Mouse (Mus musculus) MEL (cell line): ENCODE data around the gene Dusp27. TPM values are rescaled to one million over a fixed set of nuclear protein-coding genes. Genes with fewer than 3 reads are reported as not detected.

Experiments
- DNase-seq: peaks from one replicate; pipeline ENCODE4 v3.0.0; 2011; ENCODE audit warnings: low read depth, low spot score
- H3K27ac ChIP-seq: 2 replicates; pipeline ENCODE4 v1.5.1; 2012; ENCODE audit warnings: low read depth, mild to moderate bottlenecking, control low read depth, low read length, moderate library complexity; ENCODE audit not compliant: control insufficient read depth
- H3K27me3 ChIP-seq, 2 experiments: fragments of 150-350 bp in 1 of 2; sonication (generic) in 1 of 2; 2 replicates each; pipeline ENCODE4 v1.6.1; 2012; ENCODE audit warnings: low read length in 2 of 2, mild to moderate bottlenecking in 2 of 2, improper control_type of control experiment in 1 of 2, moderate library complexity in 1 of 2; ENCODE audit not compliant: insufficient read depth in 2 of 2, control insufficient read depth in 1 of 2
- H3K36me3 ChIP-seq, 2 experiments: 2 replicates each; pipeline ENCODE4 v1.6.1; 2012 to 2014; ENCODE audit warnings: low read length in 2 of 2, improper control_type of control experiment in 1 of 2, inconsistent platforms in 1 of 2, mild to moderate bottlenecking in 1 of 2; ENCODE audit not compliant: insufficient read depth in 2 of 2, control insufficient read depth in 1 of 2
- H3K4me1 ChIP-seq, 2 experiments: fragments of 150-350 bp in 1 of 2; sonication (generic) in 1 of 2; 2 replicates each; pipeline ENCODE4 v1.6.1; 2012; ENCODE audit warnings: low read length in 2 of 2, improper control_type of control experiment in 1 of 2, mild to moderate bottlenecking in 1 of 2; ENCODE audit not compliant: insufficient read depth in 2 of 2, control insufficient read depth in 1 of 2
- H3K4me3 ChIP-seq, 2 experiments: fragments of 150-350 bp in 1 of 2; sonication (generic) in 1 of 2; 2 replicates each; pipeline ENCODE4 v1.5.1; 2012; ENCODE audit warnings: low read depth in 2 of 2, low read length in 2 of 2, mild to moderate bottlenecking in 2 of 2, moderate library complexity in 2 of 2, control low read depth in 1 of 2, improper control_type of control experiment in 1 of 2; ENCODE audit not compliant: control insufficient read depth in 1 of 2, insufficient read depth in 1 of 2
- H3K79me2 ChIP-seq: 2 replicates; pipeline ENCODE4 v1.6.1; 2012; ENCODE audit warnings: mild to moderate bottlenecking, low read length, moderate library complexity; ENCODE audit not compliant: control insufficient read depth, poor library complexity, insufficient read depth
- H3K9ac ChIP-seq: 2 replicates; pipeline ENCODE4 v1.6.1; 2012; ENCODE audit warnings: low read depth, mild to moderate bottlenecking, control low read depth, low read length, moderate library complexity; ENCODE audit not compliant: control insufficient read depth, poor library complexity, severe bottlenecking
- H3K9me3 ChIP-seq: fragments of 150-350 bp; sonication (generic); replicated peaks from 2 replicates; pipeline ENCODE4 v1.6.1; 2012; ENCODE audit warnings: mild to moderate bottlenecking, low read length, improper control_type of control experiment, moderate library complexity; ENCODE audit not compliant: insufficient read depth
- EP300 ChIP-seq, 2 experiments: IDR thresholded peaks; 2 replicates each; pipeline ENCODE4 v1.6.1; 2011; ENCODE audit warnings: improper control_type of control experiment in 2 of 2, low read length in 2 of 2, low read depth in 1 of 2, mild to moderate bottlenecking in 1 of 2
- ETS1 ChIP-seq: IDR thresholded peaks from 2 replicates; pipeline ENCODE4 v1.6.1; 2012; ENCODE audit warnings: low read depth, mild to moderate bottlenecking, inconsistent platforms, low read length, improper control_type of control experiment, moderate library complexity
- GATA1 ChIP-seq: IDR thresholded peaks from 2 replicates; pipeline ENCODE4 v1.6.1; 2011; ENCODE audit warnings: low read depth, low read length, improper control_type of control experiment
- KAT2A ChIP-seq: conservative IDR thresholded peaks from 2 replicates; pipeline ENCODE4 v1.6.1; 2012; ENCODE audit warnings: low read depth, low read length, improper control_type of control experiment, inconsistent platforms
- MAFK ChIP-seq: IDR thresholded peaks from 2 replicates; pipeline ENCODE4 v1.6.1; 2011; ENCODE audit warnings: low read depth, mild to moderate bottlenecking, low read length, improper control_type of control experiment, borderline replicate concordance
- MAX ChIP-seq: IDR thresholded peaks from 2 replicates; pipeline ENCODE4 v1.6.1; 2011; ENCODE audit warnings: low read length, improper control_type of control experiment
- POLR2AphosphoS2 ChIP-seq: IDR thresholded peaks from 2 replicates; pipeline ENCODE4 v1.6.1; 2011; ENCODE audit warnings: low read length, improper control_type of control experiment
- POLR2AphosphoS5 ChIP-seq: IDR thresholded peaks from 2 replicates; pipeline ENCODE4 v1.6.1; 2012; ENCODE audit warnings: low read depth, borderline replicate concordance, mild to moderate bottlenecking, inconsistent platforms, low read length, moderate library complexity, mixed read lengths
- UBTF ChIP-seq: IDR thresholded peaks from 2 replicates; pipeline ENCODE4 v1.6.1; 2012; ENCODE audit warnings: low read depth, mild to moderate bottlenecking, inconsistent platforms, low read length, improper control_type of control experiment, moderate library complexity, borderline replicate concordance; ENCODE audit not compliant: insufficient read depth
- USF1 ChIP-seq: IDR thresholded peaks from 2 replicates; pipeline ENCODE4 v1.6.1; 2014; ENCODE audit warnings: low read depth, mild to moderate bottlenecking, inconsistent platforms, low read length, improper control_type of control experiment, moderate library complexity
- ZC3H11A ChIP-seq: IDR thresholded peaks from 2 replicates; pipeline ENCODE4 v1.6.1; 2012; ENCODE audit warnings: low read depth, mild to moderate bottlenecking, inconsistent platforms, low read length, improper control_type of control experiment
- ZMIZ1 ChIP-seq: IDR thresholded peaks from 2 replicates; pipeline ENCODE4 v1.6.1; 2012; ENCODE audit warnings: low read depth, mild to moderate bottlenecking, inconsistent platforms, low read length, improper control_type of control experiment, moderate library complexity
- ZNF384 ChIP-seq: IDR thresholded peaks from 2 replicates; pipeline ENCODE4 v1.6.1; 2012; ENCODE audit warnings: low read depth, mild to moderate bottlenecking, inconsistent platforms, low read length, improper control_type of control experiment
- polyA plus RNA-seq, 2 experiments: library from polyadenylated mRNA; stranded (reverse) in 1 of 2; unstranded in 1 of 2; fragments of >175 nt in 1 of 2; fragments of >200 nt in 1 of 2; gene quantifications; 2 replicates each; pipeline versions ENCODE4 v1.2.1 to v1.2.4; 2012; ENCODE audit warnings: low replicate concordance in 2 of 2, low read depth in 1 of 2; ENCODE audit not compliant: insufficient read length in 2 of 2, insufficient read depth in 1 of 2, missing spikeins in 1 of 2
- total RNA-seq: library from RNA; depleted of rRNA; stranded (reverse); fragments of 300-350 nt; gene quantifications from 2 replicates; pipeline ENCODE4 v1.2.3, GENCODE M21; 2012

Gene Dusp27
- total and polyA plus RNA-seq, 3 experiments = not detected

GRCm38 (mm10) chr1:166060406-166060805 is 67.3 kb downstream of the Dusp27 start:
- no peak overlapping the region for H3K4me3 ChIP-seq
- H3K9me3 ChIP-seq = no peaks in the 10 kb centered on the region
- H3K4me1 ChIP-seq = peaks cover 6% of the 10 kb centered on the region in 2 experiments; a peak in 3 of 4 replicates
- DNase-seq = no peak
- H3K79me2 ChIP-seq = no peaks in the 10 kb centered on the region
- H3K27ac ChIP-seq = no peak overlapping the region
- H3K36me3 ChIP-seq = peaks cover 0 to 4% of the 10 kb centered on the region in 2 experiments; a peak in 2 of 4 replicates
- no peak overlapping the region for H3K9ac ChIP-seq
- 0 out of 4 replicates have a peak, but pooled peaks cover 0 to 2% of the 10 kb centered on the region in 2 experiments for H3K27me3 ChIP-seq
- TF ChIP-seq ETS1 (no peak), ZMIZ1 (no peak), ZNF384 (no peak), POLR2AphosphoS5 (no peak), MAX (no peak)

GRCm38 (mm10) chr1:166056098-166056756 is 71.5 kb downstream of the Dusp27 start:
- no peak overlapping the region for H3K27ac ChIP-seq
- no peak for DNase-seq
- peaks cover 0 to 3% of the 10 kb centered on the region in 2 experiments; a peak in 1 of 4 replicates for H3K36me3 ChIP-seq
- H3K27me3 ChIP-seq = 0 out of 4 replicates have a peak, but pooled peaks cover 0 to 2% of the 10 kb centered on the region in 2 experiments
- H3K79me2 ChIP-seq = no peaks in the 10 kb centered on the region
- no peak overlapping the region for H3K9ac ChIP-seq
- no peaks in the 10 kb centered on the region for H3K9me3 ChIP-seq
- no peak overlapping the region for H3K4me3 ChIP-seq
- peaks cover 0 to 8% of the 10 kb centered on the region in 2 experiments; a peak in 2 of 4 replicates for H3K4me1 ChIP-seq
- TF ChIP-seq POLR2AphosphoS2 (no peak), GATA1 (no peak), USF1 (no peak), KAT2A (no peak), MAFK (no peak), EP300 (IDR thresholded peaks at IDR 0.05; ENCODE audit: low read depth in 1 of 2, low read length in 2 of 2) (no peak), ZMIZ1 (no peak), ZC3H11A (no peak), ETS1 (no peak), ZNF384 (no peak), UBTF (no peak)
